Mouse (Mus musculus): ENCODE data around the gene Calm2.

DNA sequence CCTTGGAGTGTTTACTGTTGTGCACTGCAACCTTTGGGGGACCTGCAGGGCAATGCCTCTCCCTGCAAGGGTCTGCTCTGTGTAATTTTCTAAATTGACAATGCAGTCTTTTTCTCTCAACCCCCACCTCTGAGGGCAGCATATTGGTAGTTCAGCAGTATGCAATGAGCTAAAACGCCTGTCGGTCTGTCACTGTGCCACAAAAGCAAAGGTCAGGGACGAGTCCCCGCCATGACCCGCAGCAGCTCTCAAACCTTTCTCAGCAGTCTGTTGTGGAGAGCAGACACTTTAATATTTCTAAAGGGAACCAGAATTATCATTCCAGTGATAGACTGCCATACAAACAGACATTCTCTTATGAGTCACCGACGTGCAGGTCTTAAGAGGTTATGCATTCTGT, 11.2 kb upstream of the Calm2 start:
- TF ChIP-seq GATA1 (IDR thresholded peaks at IDR 0.05; ENCODE audit: low read length) (no peak), TAL1 (IDR thresholded peaks at IDR 0.05; ENCODE audit: low read length) (no peak)
